Mouse (Mus musculus) embryo, embryonic 11.5 days (tissue): Measurements from ENCODE around the gene Sv2c.

Source experiments
- DNase-seq: peaks from one replicate; pipeline ENCODE4 v3.0.0-alpha.2; 2012; ENCODE audit warnings: low read depth, low spot score

The Sv2c gene

DNA sequence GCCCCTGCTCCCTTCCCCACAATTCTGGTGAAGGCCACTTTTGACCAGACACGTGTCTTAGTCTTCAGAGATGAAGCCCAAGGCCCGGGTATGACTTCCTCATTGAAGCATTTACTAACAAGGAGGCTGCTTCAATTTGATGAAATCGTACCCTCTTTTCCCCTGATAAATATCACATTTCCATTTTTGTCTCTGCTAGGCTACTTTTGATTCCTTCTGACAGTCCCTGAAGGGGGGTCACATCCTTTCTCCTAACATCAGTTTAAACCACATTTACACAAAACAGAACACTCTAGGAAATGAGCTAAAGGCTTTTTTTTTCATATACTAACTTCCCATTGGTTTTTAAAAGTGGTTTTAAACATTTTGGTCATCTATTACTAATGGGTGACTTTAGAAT is 79.6 kb downstream of the Sv2c start:
- no peak for DNase-seq

DNA sequence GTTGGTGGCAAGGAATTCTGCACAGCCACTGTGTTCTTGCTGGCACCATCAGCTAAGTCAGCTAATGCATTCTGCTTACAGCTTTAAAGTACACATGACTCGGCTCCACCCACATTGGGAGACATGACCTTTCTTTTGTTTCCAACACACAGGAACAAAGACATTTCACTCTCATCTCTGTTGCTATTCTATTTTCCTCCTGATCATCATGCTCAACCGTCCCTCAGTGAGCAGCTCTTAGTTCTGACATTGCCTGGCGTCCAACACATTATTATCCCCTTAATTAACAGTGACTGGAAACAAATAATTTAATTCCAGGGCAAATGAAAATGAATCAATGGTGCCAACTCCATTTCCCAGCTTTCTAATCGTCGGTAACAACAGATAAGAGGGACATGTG is 87.0 kb downstream of the Sv2c start:
- DNase-seq, result no peak

DNA sequence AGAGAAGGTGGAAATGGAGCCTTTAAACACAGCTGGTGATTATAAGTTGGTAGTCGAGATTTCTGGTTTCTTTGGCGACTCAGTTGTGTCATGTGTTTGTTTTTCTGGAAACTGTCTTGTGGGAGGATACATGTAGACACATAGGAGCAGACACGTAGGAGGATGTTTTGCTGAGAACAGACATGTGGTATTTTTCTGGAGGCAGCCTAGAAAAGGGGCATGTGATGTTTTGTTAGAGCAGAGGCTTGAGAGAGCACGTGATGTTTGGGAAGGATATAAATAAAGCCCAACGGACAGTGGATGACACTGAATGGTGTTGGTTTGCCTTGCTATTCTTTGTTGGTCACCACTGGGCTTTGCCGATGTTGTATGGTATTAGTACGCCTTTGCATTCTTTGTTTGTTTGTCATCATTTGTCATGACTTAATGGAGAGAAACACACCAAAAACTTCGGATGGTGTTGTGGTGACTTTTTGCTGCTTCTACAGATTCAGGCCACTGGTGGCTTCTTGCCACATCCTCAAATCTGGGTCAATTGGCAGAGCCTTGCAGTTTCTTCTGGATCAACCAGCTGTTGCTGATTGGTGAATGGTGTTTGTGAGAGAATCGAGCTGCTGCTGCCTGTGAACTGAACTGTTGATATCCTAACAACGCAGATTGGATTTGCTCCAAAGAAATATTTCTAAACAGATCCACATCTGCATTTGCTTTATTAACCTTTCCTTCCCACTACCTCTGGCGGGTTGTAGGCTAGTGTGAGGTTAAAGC is 91.9 kb downstream of the Sv2c start:
- no peak for DNase-seq

DNA sequence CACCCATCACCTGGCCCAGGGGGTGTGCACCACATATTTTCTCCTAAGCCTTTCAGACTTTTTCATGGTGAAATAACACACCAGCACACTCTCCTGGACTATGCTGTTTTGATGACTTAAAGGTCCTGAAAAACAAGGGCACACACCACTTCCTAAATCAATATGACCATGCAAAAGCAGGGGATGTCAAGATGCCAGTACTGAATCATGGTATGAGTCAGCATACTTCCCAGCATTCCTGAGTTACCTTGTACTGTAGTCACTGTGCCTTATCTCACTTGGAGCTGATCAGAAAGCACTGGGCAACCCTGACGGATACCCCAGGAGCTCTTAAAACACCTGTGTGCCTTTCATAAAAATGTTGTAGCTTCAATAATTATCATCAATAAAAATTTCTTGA is 92.8 kb downstream of the Sv2c start:
- DNase-seq, result no peak

DNA sequence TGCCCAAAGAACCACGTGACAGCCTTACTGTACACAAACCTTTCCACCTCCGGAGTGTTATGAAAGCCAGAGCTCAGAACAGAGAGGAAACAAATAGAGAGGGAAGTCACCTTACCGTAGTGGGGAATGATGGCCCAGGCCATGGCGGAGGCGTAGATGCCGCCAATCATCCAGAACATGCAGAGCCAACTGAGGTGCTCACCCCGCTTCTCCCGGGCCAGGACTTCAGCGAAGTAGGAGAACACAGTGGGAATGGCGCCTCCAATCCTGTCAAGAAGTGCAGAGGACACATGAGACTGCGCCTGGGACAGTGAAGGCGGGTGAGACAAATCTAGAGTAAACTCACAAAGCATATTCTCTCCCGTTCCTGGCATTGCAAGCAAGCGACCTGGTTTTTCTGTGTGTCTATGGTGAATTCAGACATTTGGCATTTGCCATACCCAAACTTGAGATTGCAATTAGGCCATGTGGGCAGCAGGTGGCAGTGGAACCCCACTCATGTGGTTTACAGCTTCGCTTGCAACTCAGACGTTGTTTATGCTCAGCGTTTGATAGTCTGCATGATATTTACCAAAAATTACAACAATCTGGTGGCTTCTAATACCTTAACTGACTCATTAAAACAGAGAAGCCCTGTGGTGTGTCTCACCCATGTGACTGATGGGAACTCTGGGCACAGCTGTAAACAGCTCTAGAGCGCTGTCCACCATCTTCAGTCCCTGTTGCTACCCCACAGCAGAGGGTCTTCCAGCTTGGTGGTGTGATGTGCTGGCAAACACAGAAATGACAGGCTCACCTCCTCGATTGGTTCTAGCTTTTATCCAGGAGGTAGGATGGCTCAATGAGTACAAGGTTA is 101.8 kb downstream of the Sv2c start:
- DNase-seq, result peak; percentile 44

DNA sequence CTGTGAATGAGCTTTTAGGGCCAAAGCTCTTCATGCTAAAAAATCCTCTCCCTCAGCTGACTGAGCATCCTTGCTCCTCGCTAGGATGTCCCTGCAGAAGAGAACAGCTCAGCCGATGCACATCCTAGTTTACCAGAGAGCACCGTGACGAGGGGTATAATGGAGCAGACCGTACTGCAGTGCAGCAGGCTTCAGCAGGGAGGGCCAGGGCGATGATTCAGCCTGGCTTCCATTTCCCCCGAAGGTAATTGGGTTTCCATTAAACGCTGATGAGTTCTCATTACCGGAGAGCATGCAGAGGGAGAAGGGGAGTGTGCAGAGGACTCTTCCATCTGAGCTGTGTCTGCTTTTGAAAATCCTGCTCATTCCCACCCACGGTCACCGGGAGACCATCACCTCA is 108.5 kb downstream of the Sv2c start:
- no peak for DNase-seq

DNA sequence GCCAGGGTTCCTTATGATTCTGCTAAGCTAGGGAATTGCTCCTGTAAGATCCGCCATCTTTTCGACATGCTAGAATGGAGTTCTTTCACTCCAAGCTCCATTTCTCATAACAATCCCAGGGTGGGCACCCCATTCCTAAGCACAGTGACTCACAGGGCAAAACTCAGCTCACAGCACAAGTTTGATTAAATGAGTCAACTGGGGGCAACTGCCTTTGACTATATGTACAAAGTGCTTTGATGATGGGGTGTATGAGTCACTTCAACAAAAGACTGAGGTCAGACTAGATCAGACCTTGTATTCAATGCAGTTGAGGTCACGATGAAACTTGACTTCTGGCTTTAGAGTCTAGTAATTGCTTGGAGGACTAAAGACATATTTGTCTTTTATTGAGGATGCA is 116.9 kb downstream of the Sv2c start:
- no peak for DNase-seq

DNA sequence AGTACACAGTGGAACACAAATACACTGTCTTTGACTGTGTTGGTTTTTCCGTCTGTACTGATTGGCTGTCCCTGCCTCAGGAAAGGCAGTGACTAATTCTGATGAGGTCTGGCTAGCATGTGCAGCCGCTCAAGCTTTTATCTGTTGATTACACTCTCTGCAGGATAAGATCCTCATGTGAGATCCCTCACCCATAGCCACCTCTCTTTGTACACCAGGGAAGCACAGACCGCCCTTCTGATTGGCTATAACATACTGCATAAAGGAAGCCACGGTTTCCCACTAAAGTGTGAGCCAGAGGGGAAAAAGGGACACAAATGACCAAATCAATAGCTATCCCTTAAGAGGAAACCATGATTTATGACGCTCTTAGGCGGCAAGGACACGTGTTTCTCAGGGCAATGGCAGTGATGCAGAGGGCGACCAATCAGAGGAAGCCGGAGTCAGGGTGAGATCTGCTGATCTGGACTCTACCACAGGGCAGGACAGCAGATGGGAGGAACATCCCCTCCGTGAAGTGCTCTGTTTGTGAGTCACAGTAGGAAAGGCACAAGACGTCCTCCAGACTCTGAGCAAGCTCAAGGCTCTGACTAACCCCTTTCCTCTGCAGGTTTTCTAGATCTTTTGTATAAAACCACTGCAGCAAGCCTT is 121.4 kb downstream of the Sv2c start:
- DNase-seq, result no peak

DNA sequence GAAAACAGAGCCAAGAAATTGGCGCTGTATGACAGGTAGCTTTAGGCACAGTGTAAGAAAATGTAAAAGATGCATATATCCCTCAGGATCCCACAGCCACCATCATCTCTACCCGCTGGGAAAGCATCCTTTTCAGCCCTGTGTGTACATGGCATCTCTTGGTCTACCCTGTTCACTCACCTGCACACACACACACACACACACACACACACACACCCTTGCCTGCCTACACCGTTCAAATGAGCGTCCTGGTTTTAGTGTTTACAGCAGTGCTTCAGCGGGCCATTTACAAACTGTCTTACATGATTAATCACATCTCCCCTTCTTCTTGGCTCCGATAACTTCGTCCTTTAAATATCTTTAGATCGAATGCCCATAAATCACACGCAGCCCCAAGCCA is 123.4 kb downstream of the Sv2c start:
- DNase-seq, result no peak

DNA sequence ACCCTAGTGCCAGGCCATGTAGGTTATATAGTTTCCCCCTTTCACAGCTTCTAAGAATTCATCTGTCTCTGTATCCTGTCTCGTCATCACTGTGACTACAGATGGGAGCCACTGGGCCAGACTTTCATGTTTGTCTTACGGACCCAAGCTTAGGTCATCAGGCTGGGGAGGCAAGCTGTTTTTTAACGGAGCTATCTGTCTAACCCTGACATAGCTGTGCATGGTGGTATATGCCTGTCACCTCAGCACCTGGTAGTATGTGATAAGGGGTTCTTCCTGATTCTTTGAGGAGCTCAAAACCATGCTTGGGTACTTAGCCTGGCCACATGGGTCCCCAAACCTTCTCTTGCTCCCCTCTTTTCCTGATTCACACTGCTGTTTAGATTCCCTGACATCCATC is 124.2 kb downstream of the Sv2c start:
- no peak for DNase-seq

DNA sequence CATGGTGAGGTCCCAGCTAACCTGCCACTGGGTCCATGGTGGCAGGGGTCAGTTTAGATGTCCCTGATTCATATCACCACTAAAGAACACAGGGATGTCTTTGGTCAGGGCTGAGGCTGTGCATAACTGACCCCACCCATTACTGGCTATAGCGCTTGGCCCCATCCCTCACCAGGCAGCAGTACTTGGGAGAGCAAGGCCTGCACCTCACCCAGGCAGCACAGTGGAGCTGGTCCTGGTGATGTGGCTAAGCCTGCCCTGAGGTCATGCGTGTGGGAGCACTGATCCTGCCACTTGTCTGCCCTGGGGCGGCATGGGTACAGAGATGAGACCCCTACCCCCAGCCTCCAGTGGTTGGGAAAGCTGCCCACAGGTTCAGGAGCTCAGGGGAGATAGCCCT is 128.8 kb downstream of the Sv2c start:
- DNase-seq, result no peak

DNA sequence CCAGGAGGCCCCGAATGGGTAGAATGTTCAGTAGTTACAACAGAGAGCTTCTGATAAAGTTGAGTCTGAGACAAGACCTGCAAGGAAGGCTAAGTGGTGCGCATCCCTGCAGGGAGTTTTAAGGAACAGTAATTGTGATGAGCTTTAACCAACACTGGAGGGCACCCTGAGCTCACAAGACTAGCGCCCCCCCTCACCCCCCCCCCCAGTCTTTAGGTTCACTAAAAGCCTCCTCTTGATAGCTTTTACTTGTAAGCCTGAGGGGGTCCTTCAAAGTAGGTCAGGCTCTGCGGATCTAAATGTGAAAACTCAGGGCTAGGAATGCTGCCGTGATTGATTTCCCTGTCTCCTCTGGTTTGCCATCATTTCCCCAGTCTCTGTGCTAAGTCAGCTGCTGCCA is 129.9 kb downstream of the Sv2c start:
- no peak for DNase-seq

DNA sequence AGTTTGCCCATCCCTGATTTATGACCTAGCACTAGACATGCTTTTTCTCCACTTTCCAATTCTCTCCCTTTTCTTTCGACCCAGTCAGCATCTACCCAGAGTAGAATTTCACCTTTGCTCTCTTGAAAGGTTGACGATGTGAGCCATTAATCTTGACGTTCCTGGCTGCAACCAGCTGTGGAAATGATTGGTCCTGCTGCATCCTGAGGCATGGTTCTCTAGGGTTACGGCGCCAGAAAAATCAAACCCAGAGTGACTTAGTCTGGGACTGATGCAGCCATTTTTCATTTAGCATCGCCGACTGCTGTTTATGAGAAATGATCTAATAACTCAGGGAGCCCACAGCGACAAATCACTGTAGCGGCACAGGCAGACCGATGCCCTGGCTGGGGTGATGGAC is 133.0 kb downstream of the Sv2c start:
- DNase-seq, result peak; percentile 30

DNA sequence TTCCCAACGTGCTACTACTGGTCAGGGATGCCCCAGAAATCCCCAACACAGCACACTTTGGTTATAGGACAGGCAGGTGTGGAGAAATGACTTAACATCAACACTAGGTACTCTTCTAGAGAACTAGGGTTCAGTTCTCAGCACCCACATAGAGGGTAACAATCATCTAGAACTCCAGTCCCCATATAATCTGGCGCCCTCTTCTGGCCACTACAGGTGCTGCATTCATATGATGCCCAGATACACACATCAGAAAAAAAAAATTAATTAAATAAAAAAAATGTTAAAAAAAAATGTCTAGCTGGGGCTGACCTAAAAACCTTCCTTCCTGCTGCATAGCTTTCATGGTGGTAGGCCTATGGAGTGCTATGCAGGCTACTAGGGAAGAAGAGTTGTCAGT is 135.1 kb downstream of the Sv2c start:
- DNase-seq, result no peak

DNA sequence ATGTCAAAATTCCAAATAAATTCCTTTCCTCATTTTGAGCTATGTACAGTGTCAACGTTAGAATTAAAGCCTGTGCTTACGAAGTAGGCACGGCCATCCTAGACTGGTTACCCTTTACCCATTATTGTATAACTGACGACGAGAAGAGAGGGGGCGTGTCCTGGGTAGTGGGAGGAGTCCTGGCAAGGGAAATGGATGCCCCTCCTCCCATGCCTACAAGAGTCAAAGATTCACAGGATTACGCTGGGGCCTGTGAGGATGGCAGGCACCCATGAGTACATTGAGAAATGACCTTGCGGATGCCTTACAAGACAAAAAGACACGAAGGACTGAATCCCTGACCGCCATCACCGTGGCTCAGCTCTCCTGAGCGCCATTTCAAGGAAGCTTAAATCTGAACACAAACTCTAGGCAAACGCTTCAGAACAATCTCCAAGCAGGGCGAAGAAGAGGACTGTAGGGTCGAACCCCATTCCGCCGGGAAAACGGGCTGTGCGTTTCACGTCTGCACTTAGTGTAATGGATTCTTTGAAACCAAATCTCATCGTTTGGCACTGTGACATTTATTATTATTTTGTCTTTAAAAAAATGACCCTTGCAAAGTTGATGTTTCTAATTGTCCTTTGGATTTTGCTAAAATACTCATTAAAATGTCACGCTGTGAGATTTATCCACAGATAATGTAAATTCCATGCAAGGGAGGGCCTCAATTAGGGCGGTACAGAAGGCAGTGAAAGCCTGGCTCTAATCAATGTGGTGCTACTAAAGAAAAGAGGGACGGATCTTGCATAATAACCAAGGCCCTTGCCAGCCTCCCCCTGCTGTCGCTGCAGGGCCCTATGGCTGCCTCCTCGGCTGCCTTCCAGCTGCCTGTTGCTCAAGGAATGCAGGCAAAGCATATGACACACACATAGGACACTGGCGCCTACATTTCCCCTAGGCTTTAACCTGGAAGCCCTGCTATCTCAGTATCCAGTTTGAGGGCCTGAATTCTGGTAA is 137.4 kb downstream of the Sv2c start:
- no peak for DNase-seq

DNA sequence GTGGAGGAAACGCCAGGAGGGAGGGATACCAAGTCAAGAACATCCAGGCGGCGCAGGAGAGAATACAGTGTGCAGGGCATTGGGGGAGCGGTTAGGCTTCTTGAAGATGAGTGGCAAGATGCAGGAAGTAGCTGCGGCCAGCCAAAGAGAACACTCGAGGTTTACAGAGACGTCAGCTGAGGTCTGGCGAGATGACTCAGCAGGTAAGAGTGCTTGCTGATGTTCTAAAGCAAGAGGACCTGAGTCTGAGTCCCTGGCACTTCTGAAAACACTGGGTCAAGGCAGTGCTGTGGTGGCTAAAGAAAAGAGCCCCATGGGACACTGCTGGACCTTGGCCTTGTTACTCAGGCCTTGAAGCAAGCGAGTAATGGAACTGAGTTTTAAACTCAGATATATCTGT is 144.2 kb downstream of the Sv2c start:
- DNase-seq, result no peak

DNA sequence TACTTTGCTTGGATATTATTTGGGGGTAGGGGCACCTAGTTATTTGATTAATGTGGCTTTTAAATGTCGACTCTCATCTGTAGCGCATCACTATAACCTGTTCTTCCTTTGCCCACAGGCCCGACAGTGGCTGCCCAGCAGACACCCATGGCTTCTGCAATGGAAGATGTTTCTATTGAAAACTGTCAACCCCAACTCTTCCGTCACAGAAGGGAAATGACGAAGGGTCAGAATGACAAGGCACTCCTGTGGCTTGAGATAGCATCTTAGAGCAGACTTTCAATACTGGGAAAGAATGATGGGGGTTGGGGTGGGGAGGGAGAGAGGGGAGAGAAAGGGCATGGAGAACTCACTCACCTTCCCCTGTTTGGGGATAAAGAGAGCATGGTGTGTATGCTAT is 145.2 kb downstream of the Sv2c start:
- no peak for DNase-seq

DNA sequence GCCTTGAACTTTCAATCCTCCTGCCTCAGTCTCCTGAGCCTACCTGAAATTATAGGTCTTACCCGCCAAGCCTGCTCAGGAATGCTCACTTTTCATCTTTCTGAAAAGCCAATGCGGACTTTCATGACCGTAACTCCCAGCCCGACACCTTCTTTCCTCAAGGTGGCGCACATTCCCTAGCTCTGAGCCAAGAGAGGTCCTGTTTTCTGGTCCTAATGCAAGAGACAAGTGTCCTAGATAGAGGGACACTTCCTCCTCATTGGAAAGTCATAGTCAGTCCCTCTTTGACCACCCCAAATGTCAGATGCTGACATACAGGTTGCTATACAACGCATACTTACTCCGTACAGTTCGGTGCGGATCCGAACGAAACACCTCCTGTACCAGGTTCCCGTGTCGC is 146.0 kb downstream of the Sv2c start:
- no peak for DNase-seq

DNA sequence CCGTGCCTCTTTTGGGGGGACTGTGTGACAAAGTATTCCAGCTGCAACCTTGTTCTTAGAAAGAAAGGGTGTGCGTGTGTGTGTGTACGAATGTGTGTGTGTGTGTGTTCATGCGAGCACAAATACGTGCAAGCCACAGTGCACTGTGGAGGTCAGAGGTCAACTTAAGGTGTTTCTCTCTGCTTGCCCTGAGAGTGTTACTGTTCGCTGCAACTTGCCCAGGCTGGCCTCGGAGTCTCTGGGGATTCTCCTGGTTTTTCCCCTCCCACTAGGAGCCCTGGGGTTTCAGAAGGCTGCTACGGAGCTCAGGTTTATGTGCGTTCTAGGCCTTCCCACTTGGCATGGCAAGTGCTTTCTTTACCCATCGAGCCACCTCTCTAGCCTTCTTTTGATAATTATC is 157.2 kb downstream of the Sv2c start:
- DNase-seq, result no peak

DNA sequence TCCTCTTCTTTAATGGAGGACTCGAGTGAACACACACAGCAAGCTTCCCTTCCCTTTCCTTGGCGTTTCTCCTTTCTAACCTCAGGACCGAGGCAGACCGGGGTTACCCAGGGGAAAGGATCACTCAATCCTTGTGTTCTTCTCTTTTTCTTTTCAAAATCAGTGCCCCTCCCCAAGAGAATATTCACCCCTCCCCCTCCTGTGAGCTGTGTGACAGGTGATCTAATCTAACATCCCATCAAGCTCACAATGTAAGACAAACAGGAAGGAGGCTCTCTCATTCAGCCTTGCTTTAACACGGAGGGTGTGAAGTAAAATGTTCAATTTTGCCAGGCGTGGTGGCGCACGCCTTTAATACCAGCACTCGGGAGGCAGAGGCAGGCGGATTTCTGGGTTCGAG is 158.3 kb downstream of the Sv2c start:
- no peak for DNase-seq

DNA sequence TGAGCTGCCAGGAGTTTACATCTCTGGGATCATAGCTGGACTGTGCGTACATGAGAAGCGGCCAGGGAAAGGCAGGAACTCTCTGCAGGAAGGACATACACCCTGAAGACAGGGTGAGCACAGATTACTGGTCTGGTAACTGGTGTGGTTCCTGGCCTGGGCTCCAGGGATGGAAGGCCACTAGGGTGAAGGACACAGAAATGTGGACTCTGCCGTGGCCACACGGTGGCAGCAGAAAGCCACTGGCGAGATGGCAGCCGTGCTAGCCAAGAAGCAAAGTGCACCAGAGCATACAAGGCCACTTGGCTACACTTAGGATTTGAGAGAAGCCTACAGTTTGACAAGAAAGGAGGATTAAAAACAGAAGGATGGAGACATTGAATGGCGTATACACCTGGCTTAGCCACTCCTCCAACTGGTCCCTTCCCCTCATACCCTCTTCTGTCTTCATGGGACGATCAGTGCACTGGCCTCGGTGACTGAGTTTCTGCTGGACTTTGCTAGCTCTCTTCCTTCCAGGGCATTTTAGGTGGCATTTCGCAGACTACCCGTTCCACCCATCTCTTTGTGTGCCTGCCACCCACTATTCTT is 158.9 kb downstream of the Sv2c start:
- peak; percentile 53 for DNase-seq
